9 mouse cellular contexts compared by ENCODE assay signal in genomic region chr2:72728699-72729098, GRCm38 (mm10).
A peak's percentile ranks its signal among the peaks of the same experiment; 100 is the strongest.
DNase-seq lines count a peak whose midpoint lies in the region; ATAC-seq and TF ChIP-seq lines count a peak whose summit lies in the region.
"Had no signal": no experiment of that assay in that cellular context is flagged by ENCODE, and none has a peak within 500 bp of the region (broad histone marks: within the 10 kb centered on the region; RNA-seq: fewer than 3 reads in every experiment).

No protein-coding gene starts in this region.

- DNase-seq in kidney, adult 2 months: peak; percentile 14
- peak; percentile 52 for DNase-seq in ES-E14 (ENCODE audit: low read depth, low spot score)
- peak; percentile 79 for DNase-seq in brain, embryonic 14.5 days (ENCODE audit: low read depth)
- DNase-seq in forelimb bud, embryonic 11.5 days (ENCODE audit: low read depth, low spot score): peak; percentile 29
- DNase-seq in layer of hippocampus, adult 9-10 months (ENCODE audit: low spot score): peak; percentile 36
- peak; percentile 69 for DNase-seq in lung, postnatal 36 days

- no peaks in the 10 kb centered on the region for H3K9me3 ChIP-seq in kidney, embryonic 15.5 days (replicated peaks)
- H3K9me3 ChIP-seq in ES-E14 (ENCODE audit: control insufficient read depth, insufficient read depth, low read depth, low read length): no peaks in the 10 kb centered on the region
- H3K9me3 ChIP-seq: embryonic facial prominence, embryonic 13.5 days had no signal

- peak; percentile 79 for TF ChIP-seq CTCF in kidney, adult 2 months (conservative IDR thresholded peaks at IDR 0.05; ENCODE audit: insufficient read depth, insufficient read length, low read depth, low read length)
- TF ChIP-seq CTCF in brain, embryonic 14.5 days (IDR thresholded peaks at IDR 0.05; ENCODE audit: borderline replicate concordance, extremely low read depth, insufficient read depth, insufficient read length): peak; percentile 71

- no peak for TF ChIP-seq POLR2A in kidney, adult 2 months (IDR thresholded peaks at IDR 0.05; ENCODE audit: low read depth, low read length)
- no peak for TF ChIP-seq POLR2A in brain, embryonic 14.5 days (IDR thresholded peaks at IDR 0.05; ENCODE audit: borderline replicate concordance, extremely low read depth, insufficient read depth, insufficient read length, poor library complexity, severe bottlenecking)

- in situ Hi-C loops in ES-E14 (cut with MboI; ENCODE audit: low sequenced_read_pairs in 2 of 2, unreplicated experiment in 2 of 2): no loop called here

- no peaks in the 10 kb centered on the region for H3K36me3 ChIP-seq in kidney, adult 2 months (ENCODE audit: control insufficient read depth, insufficient read depth, low read length)
- no peaks in the 10 kb centered on the region for H3K36me3 ChIP-seq in kidney, embryonic 15.5 days
- H3K36me3 ChIP-seq in ES-E14 (ENCODE audit: control insufficient read depth, insufficient read depth, low read length, poor library complexity, severe bottlenecking): no peaks in the 10 kb centered on the region
- H3K36me3 ChIP-seq: embryonic facial prominence, embryonic 13.5 days had no signal

- H3K4me3 ChIP-seq in kidney, adult 2 months (ENCODE audit: insufficient read depth, low read depth, low read length): no peak overlapping the region
- no peak overlapping the region for H3K4me3 ChIP-seq in kidney, embryonic 15.5 days (replicated peaks)
- no peak overlapping the region for H3K4me3 ChIP-seq in ES-E14 (ENCODE audit: insufficient read depth in 1 of 2, low read depth in 1 of 2, low read length in 2 of 2, poor library complexity in 1 of 2, severe bottlenecking in 1 of 2)
- H3K4me3 ChIP-seq: embryonic facial prominence, embryonic 13.5 days had no signal

- no peaks in the 10 kb centered on the region for H3K4me1 ChIP-seq in kidney, adult 2 months (ENCODE audit: control insufficient read depth, insufficient read depth, low read length)
- no peaks in the 10 kb centered on the region for H3K4me1 ChIP-seq in kidney, embryonic 15.5 days
- H3K4me1 ChIP-seq in ES-E14 (ENCODE audit: control insufficient read depth in 2 of 2, insufficient read depth in 2 of 2, low read length in 2 of 2, poor library complexity in 1 of 2): no peaks in the 10 kb centered on the region

- ATAC-seq in kidney, embryonic 15.5 days (replicated peaks; ENCODE audit: low FRiP score): no peak
- ATAC-seq in megakaryocyte, adult 5-6 weeks (ENCODE audit: poor library complexity, severe bottlenecking): no peak

- no peak overlapping the region for H3K27ac ChIP-seq in kidney, adult 2 months (ENCODE audit: insufficient read depth, low read depth, low read length)
- H3K27ac ChIP-seq in kidney, embryonic 15.5 days: no peak overlapping the region
- no peak overlapping the region for H3K27ac ChIP-seq in ES-E14 (ENCODE audit: insufficient read depth, low read depth, low read length, poor library complexity, severe bottlenecking)
- H3K27ac ChIP-seq: embryonic facial prominence, embryonic 13.5 days had no signal

- H3K9ac ChIP-seq in kidney, embryonic 15.5 days: no peak overlapping the region
- no peak overlapping the region for H3K9ac ChIP-seq in ES-E14 (ENCODE audit: insufficient read depth, low read depth, low read length, poor library complexity, severe bottlenecking)
- H3K9ac ChIP-seq: embryonic facial prominence, embryonic 13.5 days had no signal

- H3K4me2 ChIP-seq in kidney, embryonic 15.5 days: no peak overlapping the region
- H3K4me2 ChIP-seq: embryonic facial prominence, embryonic 13.5 days had no signal

- no peaks in the 10 kb centered on the region; the same call in 1 of the 2 replicates for H3K27me3 ChIP-seq in kidney, adult 2 months (replicated peaks; ENCODE audit: control insufficient read depth, insufficient read depth, low read length)
- H3K27me3 ChIP-seq in kidney, embryonic 15.5 days: no peaks in the 10 kb centered on the region; the same call in 1 of the 2 replicates
- H3K27me3 ChIP-seq: embryonic facial prominence, embryonic 13.5 days had no signal

- WGBS in kidney, adult 2 months: 46% methylated on average over 3 of the region's 3 CpGs
- 52% methylated on average over 3 of the region's 3 CpGs for WGBS in kidney, embryonic 15.5 days

TF ChIP-seq in ES-E14, 5 proteins besides CTCF, POLR2A, EP300 and RAD21:
- TF ChIP-seq ZNF384 (IDR thresholded peaks at IDR 0.05; ENCODE audit: low read depth, low read length) (no peak), ZC3H11A (IDR thresholded peaks at IDR 0.05; ENCODE audit: borderline replicate concordance, low read depth, low read length) (peak; percentile 91), HCFC1 (IDR thresholded peaks at IDR 0.05; ENCODE audit: borderline replicate concordance, insufficient read depth, low read length) (0 out of 2 replicates have a peak, but pooled peaks have one; percentile 18)
TF ChIP-seq in ES-E14: peak in this region for 2.

Comparison
In these comparisons a context has a peak if more than half of its experiments do, and no peak if none do; other contexts are left out.
1. DNase-seq: peak in every context shown above with its lines; median percentile 79 in brain, embryonic 14.5 days; 69 in lung, postnatal 36 days; 52 in ES-E14; 36 in layer of hippocampus, adult 9-10 months; 29 in forelimb bud, embryonic 11.5 days; 14 in kidney, adult 2 months.